Mouse (Mus musculus): ENCODE results near the gene Herpud1. TPM values are rescaled to one million over a fixed set of nuclear protein-coding genes. Genes with fewer than 3 reads are reported as not detected.

Gene Herpud1
- polyA plus RNA-seq, 1 experiment = 54.7 TPM

DNA sequence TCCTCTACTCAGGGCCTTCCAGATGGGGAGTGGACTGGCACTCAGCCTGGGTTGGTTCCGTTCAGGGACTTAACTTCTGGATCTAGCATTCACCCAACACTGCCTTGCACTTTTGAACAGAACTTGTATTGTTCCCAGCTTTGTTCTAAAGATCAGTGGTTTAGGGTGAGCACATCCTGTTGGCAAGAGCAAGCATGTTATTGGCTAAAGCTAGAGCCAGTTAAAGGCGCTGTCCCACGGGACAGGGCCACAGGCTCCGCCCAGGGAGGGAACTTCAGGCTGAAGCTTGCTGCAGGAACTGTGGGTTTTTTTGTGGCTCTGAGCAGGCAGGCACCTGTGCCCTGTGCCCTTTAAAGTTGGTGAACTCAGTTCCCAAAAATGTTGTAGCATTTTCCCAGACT is 22.9 kb upstream of the Herpud1 start:
- Histone ChIP-seq H3K4me3 (ENCODE audit: insufficient read depth, low read depth, low read length) (no peak overlapping the region; the same call in 1 of the 2 replicates), H3K27ac (replicated peaks; ENCODE audit: low read depth, low read length) (peak overlapping the region; percentile 77), H3K4me1 (ENCODE audit: control insufficient read depth, insufficient read depth, insufficient read length, low read length) (peaks cover 42% of the 10 kb centered on the region)

GRCm38 (mm10) chr8:94363906-94364305 is 22.3 kb upstream of the Herpud1 start:
- Histone ChIP-seq H3K27ac (replicated peaks; ENCODE audit: low read depth, low read length) (peak overlapping the region; percentile 60), H3K4me3 (ENCODE audit: insufficient read depth, low read depth, low read length) (no peak overlapping the region), H3K4me1 (ENCODE audit: control insufficient read depth, insufficient read depth, insufficient read length, low read length) (peaks cover 39% of the 10 kb centered on the region)

DNA sequence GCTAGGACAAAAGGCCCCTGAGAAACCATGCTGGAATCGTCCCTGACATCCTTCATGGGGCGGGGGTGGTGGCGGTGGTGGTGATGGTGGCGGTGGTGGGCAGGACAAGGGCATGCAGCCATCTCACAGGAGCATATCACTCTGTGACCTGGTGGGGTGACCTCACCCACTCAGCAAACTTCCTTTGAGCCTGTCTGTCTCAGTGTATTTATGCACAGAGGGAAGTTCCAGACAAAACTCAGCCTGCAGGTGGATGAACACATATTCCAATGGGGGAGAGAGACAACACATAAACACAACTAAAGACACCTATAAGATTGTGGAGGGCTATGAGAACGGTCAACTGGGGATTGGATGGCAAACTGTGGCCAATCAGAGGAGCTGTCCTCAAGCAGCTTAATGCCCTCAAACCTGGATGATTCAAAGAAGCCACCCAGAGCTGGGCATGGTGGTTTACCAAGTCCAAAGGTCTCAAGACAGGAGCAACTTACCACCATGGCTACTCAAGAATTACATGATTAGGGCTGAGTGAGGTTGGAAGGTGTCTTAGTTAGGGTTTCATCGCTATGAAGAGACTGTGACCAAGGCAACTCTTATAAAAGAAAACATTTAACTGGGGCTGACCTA is 21.4 kb upstream of the Herpud1 start:
- Histone ChIP-seq H3K27ac (replicated peaks; ENCODE audit: low read depth, low read length) (peak overlapping the region; percentile 50), H3K4me1 (ENCODE audit: control insufficient read depth, insufficient read depth, insufficient read length, low read length) (peaks cover 38% of the 10 kb centered on the region), H3K4me3 (ENCODE audit: insufficient read depth, low read depth, low read length) (no peak overlapping the region)

DNA sequence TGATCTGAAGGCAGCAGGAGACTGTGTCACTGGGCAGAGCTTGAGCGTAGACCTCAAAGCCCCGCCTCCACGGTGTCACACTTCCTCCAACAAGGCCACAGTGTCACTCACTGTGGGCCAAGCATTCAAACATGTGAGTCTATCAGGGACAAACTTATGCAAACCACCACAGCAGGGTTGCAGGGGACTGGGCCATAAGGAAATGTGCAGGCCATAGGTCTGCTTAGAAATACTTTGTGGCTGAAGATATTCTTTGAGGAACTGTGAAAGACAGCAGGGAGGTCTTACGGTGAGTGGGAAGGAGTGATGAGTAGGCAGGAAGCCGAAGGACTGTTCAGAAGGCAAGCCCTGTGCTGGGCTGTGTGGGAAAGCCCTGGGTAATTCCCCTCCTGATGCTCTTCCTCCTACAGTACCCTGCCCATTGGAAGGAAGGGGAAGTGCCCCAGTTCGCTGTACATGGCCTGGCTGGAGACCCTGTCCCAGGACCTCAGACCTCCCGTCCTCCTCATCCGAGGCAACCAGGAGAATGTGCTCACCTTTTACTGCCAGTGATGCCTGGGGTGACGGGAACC is 20.7 kb upstream of the Herpud1 start:
- Histone ChIP-seq H3K4me3 (ENCODE audit: insufficient read depth, low read depth, low read length) (no peak overlapping the region), H3K27ac (replicated peaks; ENCODE audit: low read depth, low read length) (peak overlapping the region; percentile 50), H3K4me1 (ENCODE audit: control insufficient read depth, insufficient read depth, insufficient read length, low read length) (peaks cover 38% of the 10 kb centered on the region)

- Histone ChIP-seq H3K27ac (replicated peaks; ENCODE audit: low read depth, low read length) (peak overlapping the region; percentile 49; the same call in 1 of the 2 replicates), H3K4me1 (ENCODE audit: control insufficient read depth, insufficient read depth, insufficient read length, low read length) (peaks cover 5% of the 10 kb centered on the region; the same call in 1 of the 2 replicates), H3K4me3 (ENCODE audit: insufficient read depth, low read depth, low read length) (no peak overlapping the region)
These were observed 15.4 kb upstream of the Herpud1 start for GRCm38 (mm10) chr8:94370839-94371238.

GRCm38 (mm10) chr8:94372955-94373599 is 13.2 kb upstream of the Herpud1 start:
- Histone ChIP-seq H3K27ac (replicated peaks; ENCODE audit: low read depth, low read length) (no peak overlapping the region; the same call in 1 of the 2 replicates), H3K4me3 (ENCODE audit: insufficient read depth, low read depth, low read length) (no peak overlapping the region), H3K4me1 (ENCODE audit: control insufficient read depth, insufficient read depth, insufficient read length, low read length) (peaks cover 15% of the 10 kb centered on the region)

DNA sequence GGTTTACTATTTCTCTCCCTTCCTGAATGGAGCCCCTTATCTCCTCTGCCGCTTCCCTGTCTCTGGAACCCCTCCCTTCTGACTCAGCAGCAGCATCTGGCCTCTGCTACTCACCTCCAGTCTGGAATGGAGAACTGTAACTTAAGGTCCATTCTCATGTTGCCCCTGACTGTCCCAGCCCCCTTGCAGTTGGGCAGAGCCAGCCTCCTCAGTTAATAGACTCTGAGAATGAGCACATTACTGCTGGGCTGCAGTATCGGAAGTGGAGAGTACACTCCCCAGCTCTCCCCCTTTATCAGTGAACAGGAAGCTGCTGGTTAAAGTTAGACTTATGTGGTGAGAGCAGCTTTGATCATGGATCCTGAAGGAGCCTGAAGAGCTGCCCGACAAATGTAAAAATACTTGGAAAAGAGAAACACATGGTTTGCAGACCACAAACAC is 10.7 kb upstream of the Herpud1 start:
- no peak overlapping the region for H3K4me3 ChIP-seq (ENCODE audit: insufficient read depth, low read depth, low read length)
- H3K4me1 ChIP-seq (ENCODE audit: control insufficient read depth, insufficient read depth, insufficient read length, low read length) = peaks cover 17% of the 10 kb centered on the region
- no peak overlapping the region for H3K27ac ChIP-seq (replicated peaks; ENCODE audit: low read depth, low read length)

- Histone ChIP-seq H3K4me3 (ENCODE audit: insufficient read depth, low read depth, low read length) (no peak overlapping the region), H3K27ac (replicated peaks; ENCODE audit: low read depth, low read length) (no peak overlapping the region), H3K4me1 (ENCODE audit: control insufficient read depth, insufficient read depth, insufficient read length, low read length) (peaks cover 17% of the 10 kb centered on the region)
These were observed 10.1 kb upstream of the Herpud1 start for GRCm38 (mm10) chr8:94376176-94376575.

GRCm38 (mm10) chr8:94376580-94376979 is 9.7 kb upstream of the Herpud1 start:
- Histone ChIP-seq H3K27ac (replicated peaks; ENCODE audit: low read depth, low read length) (peak overlapping the region; percentile 9; the same call in 1 of the 2 replicates), H3K4me3 (ENCODE audit: insufficient read depth, low read depth, low read length) (no peak overlapping the region), H3K4me1 (ENCODE audit: control insufficient read depth, insufficient read depth, insufficient read length, low read length) (peaks cover 17% of the 10 kb centered on the region)

DNA sequence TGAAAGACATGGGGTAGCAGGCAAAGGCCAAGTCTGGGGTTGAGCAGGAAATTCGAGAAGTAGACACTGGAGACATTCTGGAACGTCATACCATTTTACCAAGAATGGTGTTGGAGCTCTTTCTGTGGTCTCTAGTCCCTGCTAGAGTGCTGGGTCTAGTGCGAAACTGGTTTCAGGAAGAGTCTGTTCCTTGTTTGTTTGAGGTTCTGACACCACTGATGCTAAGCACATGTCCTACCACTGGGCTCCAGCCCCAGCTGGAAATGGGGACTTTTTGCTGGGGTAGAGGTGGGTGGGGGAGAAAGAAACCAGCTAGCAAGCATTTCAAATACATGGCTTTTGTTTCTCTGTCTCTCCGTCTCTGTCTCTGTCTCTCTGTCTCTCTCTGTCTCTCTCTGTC is 9.2 kb upstream of the Herpud1 start:
- H3K4me1 ChIP-seq (ENCODE audit: control insufficient read depth, insufficient read depth, insufficient read length, low read length) = peaks cover 17% of the 10 kb centered on the region
- peak overlapping the region; percentile 54 for H3K27ac ChIP-seq (replicated peaks; ENCODE audit: low read depth, low read length)
- no peak overlapping the region for H3K4me3 ChIP-seq (ENCODE audit: insufficient read depth, low read depth, low read length)

- no peak overlapping the region for H3K4me3 ChIP-seq (ENCODE audit: insufficient read depth, low read depth, low read length)
- H3K27ac ChIP-seq (replicated peaks; ENCODE audit: low read depth, low read length) = peak overlapping the region; percentile 54
- peaks cover 12% of the 10 kb centered on the region for H3K4me1 ChIP-seq (ENCODE audit: control insufficient read depth, insufficient read depth, insufficient read length, low read length)
These were observed 8.5 kb upstream of the Herpud1 start for GRCm38 (mm10) chr8:94377714-94378205.

GRCm38 (mm10) chr8:94378763-94379415 is 7.3 kb upstream of the Herpud1 start:
- Histone ChIP-seq H3K4me1 (ENCODE audit: control insufficient read depth, insufficient read depth, insufficient read length, low read length) (peaks cover 12% of the 10 kb centered on the region), H3K4me3 (ENCODE audit: insufficient read depth, low read depth, low read length) (no peak overlapping the region), H3K27ac (replicated peaks; ENCODE audit: low read depth, low read length) (no peak overlapping the region)

GRCm38 (mm10) chr8:94379686-94380085 is 6.6 kb upstream of the Herpud1 start:
- Histone ChIP-seq H3K4me3 (ENCODE audit: insufficient read depth, low read depth, low read length) (no peak overlapping the region), H3K27ac (replicated peaks; ENCODE audit: low read depth, low read length) (no peak overlapping the region), H3K4me1 (ENCODE audit: control insufficient read depth, insufficient read depth, insufficient read length, low read length) (peaks cover 12% of the 10 kb centered on the region)

- Histone ChIP-seq H3K4me3 (ENCODE audit: insufficient read depth, low read depth, low read length) (no peak overlapping the region), H3K4me1 (ENCODE audit: control insufficient read depth, insufficient read depth, insufficient read length, low read length) (peaks cover 2% of the 10 kb centered on the region; the same call in 1 of the 2 replicates), H3K27ac (replicated peaks; ENCODE audit: low read depth, low read length) (no peak overlapping the region)
These were observed 2.1 kb upstream of the Herpud1 start for GRCm38 (mm10) chr8:94384166-94384565.

Data from brown adipose tissue, adult 24 weeks (tissue).